Comparison of ENCODE assay signal across 31 mouse cellular contexts in genomic region chrX:70478701-70479100, GRCm38 (mm10).
"Had no signal": no experiment of that assay in that cellular context is flagged by ENCODE, and none has a peak within 500 bp of the region (broad histone marks: within the 10 kb centered on the region; RNA-seq: fewer than 3 reads in every experiment).

No protein-coding gene starts in this region.

- H3K36me3 ChIP-seq: limb, embryonic 10.5 days; limb, embryonic 12.5 days; limb, embryonic 13.5 days; limb, embryonic 15.5 days; liver, embryonic 12.5 days; liver, embryonic 13.5 days; liver, embryonic 15.5 days; lung, embryonic 15.5 days; midbrain, embryonic 10.5 days; midbrain, embryonic 12.5 days; midbrain, embryonic 13.5 days; midbrain, embryonic 15.5 days had no signal

- ATAC-seq: liver, embryonic 12.5 days; liver, postnatal 0 days; lung, postnatal 0 days; midbrain, embryonic 13.5 days; midbrain, embryonic 15.5 days; midbrain, embryonic 16.5 days had no signal

- H3K4me2 ChIP-seq: limb, embryonic 12.5 days; limb, embryonic 13.5 days; limb, embryonic 15.5 days; liver, embryonic 11.5 days; liver, embryonic 12.5 days; liver, embryonic 13.5 days; liver, embryonic 15.5 days; lung, embryonic 14.5 days; lung, embryonic 15.5 days; midbrain, embryonic 11.5 days; midbrain, embryonic 12.5 days; midbrain, embryonic 13.5 days; midbrain, embryonic 15.5 days had no signal

- H3K4me1 ChIP-seq: limb, embryonic 15.5 days; lung, embryonic 15.5 days had no signal

- H3K27me3 ChIP-seq: limb, embryonic 15.5 days; liver, embryonic 13.5 days; lung, embryonic 15.5 days; midbrain, embryonic 12.5 days; midbrain, embryonic 13.5 days; midbrain, embryonic 15.5 days had no signal

- H3K9ac ChIP-seq: limb, embryonic 12.5 days; limb, embryonic 13.5 days; limb, embryonic 15.5 days; liver, embryonic 12.5 days; liver, embryonic 13.5 days; liver, embryonic 14.5 days; liver, embryonic 15.5 days; liver, postnatal 0 days; lung, embryonic 14.5 days; lung, embryonic 15.5 days; midbrain, embryonic 12.5 days; midbrain, embryonic 13.5 days; midbrain, embryonic 15.5 days had no signal

- H3K9me3 ChIP-seq: limb, embryonic 10.5 days; limb, embryonic 12.5 days; limb, embryonic 13.5 days; limb, embryonic 15.5 days; liver, embryonic 12.5 days; liver, embryonic 13.5 days; liver, embryonic 15.5 days; lung, embryonic 15.5 days; megakaryocyte, embryonic 14.5 days; midbrain, embryonic 10.5 days; midbrain, embryonic 12.5 days; midbrain, embryonic 13.5 days; midbrain, embryonic 15.5 days had no signal

- DNase-seq: left cerebral cortex, postnatal 4 days; liver; liver, embryonic 13.5 days; liver, postnatal 0 days; lung, adult 18-20 months; lung, adult 2 months; lung, embryonic 14.5 days; lung, postnatal 10 days; lung, postnatal 14 days; lung, postnatal 36 days; midbrain, embryonic 14.5 days had no signal

- H3K27ac ChIP-seq: left cerebral cortex, adult 2 months; limb, embryonic 10.5 days; limb, embryonic 12.5 days; limb, embryonic 13.5 days; limb, embryonic 15.5 days; liver, embryonic 12.5 days; liver, embryonic 13.5 days; liver, embryonic 14.5 days; liver, embryonic 15.5 days; lung, embryonic 15.5 days; macrophage; midbrain, embryonic 10.5 days; midbrain, embryonic 12.5 days; midbrain, embryonic 13.5 days; midbrain, embryonic 15.5 days had no signal

- H3K4me3 ChIP-seq: left cerebral cortex, adult 2 months; limb, embryonic 10.5 days; limb, embryonic 12.5 days; limb, embryonic 13.5 days; limb, embryonic 15.5 days; liver, embryonic 12.5 days; liver, embryonic 13.5 days; liver, embryonic 15.5 days; lung, embryonic 15.5 days; megakaryocyte, embryonic 14.5 days; midbrain, embryonic 10.5 days; midbrain, embryonic 12.5 days; midbrain, embryonic 13.5 days; midbrain, embryonic 15.5 days; myocyte had no signal
